Comparison of ENCODE assay signal across 8 mouse cellular contexts in genomic region chr9:117356764-117357442, GRCm38 (mm10).
DNase-seq lines count a peak whose midpoint lies in the region; ATAC-seq and TF ChIP-seq lines count a peak whose summit lies in the region.

No protein-coding gene starts in this region.

- peak overlapping the region; percentile 15 for H3K27ac ChIP-seq in hindbrain, postnatal 0 days

- no peak overlapping the region for H3K9ac ChIP-seq in hindbrain, postnatal 0 days (replicated peaks; ENCODE audit: low read length)

- DNase-seq in adrenal gland, adult 8-10 months: peak; percentile 64
- peak; percentile 83 for DNase-seq in embryo, embryonic 10 days (ENCODE audit: low spot score)
- peak; percentile 58 for DNase-seq in gastrocnemius, postnatal 25 days
- DNase-seq in hindbrain, postnatal 0 days (ENCODE audit: low spot score): peak; percentile 88
- peak; percentile 11 to 57 for DNase-seq in left cerebral cortex, adult 8-10 months (ENCODE audit: low spot score in 2 of 2)
- peak; percentile 88 for DNase-seq in lung, postnatal 36 days
- peak; percentile 34 for DNase-seq in right cerebral cortex, postnatal 25 days
- no peak for DNase-seq in thymus, postnatal 36 days

- peak overlapping the region; percentile 18 for H3K4me2 ChIP-seq in hindbrain, postnatal 0 days (ENCODE audit: low read depth, low read length)

- H3K9me3 ChIP-seq in hindbrain, postnatal 0 days (ENCODE audit: low read length): no peaks in the 10 kb centered on the region

- no peaks in the 10 kb centered on the region for H3K36me3 ChIP-seq in hindbrain, postnatal 0 days (ENCODE audit: insufficient read depth, low read length)

- no peak overlapping the region for H3K4me3 ChIP-seq in hindbrain, postnatal 0 days (ENCODE audit: low read length)

- ATAC-seq in hindbrain, postnatal 0 days: peak; percentile 96

- H3K27me3 ChIP-seq in hindbrain, postnatal 0 days (ENCODE audit: insufficient read depth, low read length): no peaks in the 10 kb centered on the region

- H3K4me1 ChIP-seq in hindbrain, postnatal 0 days (ENCODE audit: insufficient read depth, low read length): peaks cover 5% of the 10 kb centered on the region

- WGBS in hindbrain, postnatal 0 days: 8% methylated on average over 9 of the region's 9 CpGs

- no peak for TF ChIP-seq CTCF in hindbrain, postnatal 0 days (IDR thresholded peaks at IDR 0.05; ENCODE audit: low read depth)

Comparison
In these comparisons a context has a peak if more than half of its experiments do, and no peak if none do; other contexts are left out.
1. DNase-seq: peak in adrenal gland, adult 8-10 months (single experiment), embryo, embryonic 10 days (single experiment), gastrocnemius, postnatal 25 days (single experiment), hindbrain, postnatal 0 days (single experiment), left cerebral cortex, adult 8-10 months (2 of 2), lung, postnatal 36 days (single experiment) and right cerebral cortex, postnatal 25 days (single experiment); none in thymus, postnatal 36 days (0 of 2).